Mouse (Mus musculus): ENCODE results near the gene Dph1. TPM values are rescaled to one million over a fixed set of nuclear protein-coding genes. Genes with fewer than 3 reads are reported as not detected.

Gene Dph1
- polyA plus RNA-seq, 1 experiment from 2014 or later, result 29.2 TPM

GRCm38 (mm10) chr11:75166861-75167642 lies 24.0 kb downstream of the Dph1 start:
- Histone ChIP-seq H3K4me3 (ENCODE audit: low read length) (peak overlapping the region; percentile 77), H3K27me3 (ENCODE audit: control insufficient read depth, insufficient read depth, low read length) (peaks cover 65% of the 10 kb centered on the region), H3K9me3 (ENCODE audit: control insufficient read depth, low read length) (no peaks in the 10 kb centered on the region), H3K9ac (ENCODE audit: low read depth, low read length) (peak overlapping the region; percentile 85), H3K36me3 (ENCODE audit: control insufficient read depth, insufficient read depth, low read length) (peaks cover 49% of the 10 kb centered on the region), H3K27ac (ENCODE audit: low read depth, low read length) (peak overlapping the region; percentile 96), H3K4me2 (replicated peaks; ENCODE audit: low read depth, low read length) (peak overlapping the region; percentile 81), H3K4me1 (ENCODE audit: control insufficient read depth, insufficient read depth, low read length) (peaks cover 30% of the 10 kb centered on the region)
- ATAC-seq (ENCODE audit: low FRiP score, low TSS enrichment), result no peak
- WGBS, result 1% methylated on average over 63 of the region's 68 CpGs

- 5% methylated on average over 55 of the region's 55 CpGs for WGBS
- Histone ChIP-seq H3K4me3 (ENCODE audit: low read length) (peak overlapping the region; percentile 77), H3K27me3 (ENCODE audit: control insufficient read depth, insufficient read depth, low read length) (peaks cover 58% of the 10 kb centered on the region), H3K36me3 (ENCODE audit: control insufficient read depth, insufficient read depth, low read length) (peaks cover 55% of the 10 kb centered on the region), H3K27ac (ENCODE audit: low read depth, low read length) (peak overlapping the region; percentile 96), H3K9me3 (ENCODE audit: control insufficient read depth, low read length) (no peaks in the 10 kb centered on the region), H3K4me2 (replicated peaks; ENCODE audit: low read depth, low read length) (peak overlapping the region; percentile 81), H3K4me1 (ENCODE audit: control insufficient read depth, insufficient read depth, low read length) (peaks cover 26% of the 10 kb centered on the region), H3K9ac (ENCODE audit: low read depth, low read length) (peak overlapping the region; percentile 85)
- no peak for ATAC-seq (ENCODE audit: low FRiP score, low TSS enrichment)
These were observed 24.7 kb downstream of the Dph1 start for GRCm38 (mm10) chr11:75166193-75166842.

GRCm38 (mm10) chr11:75165441-75166192 lies 25.4 kb downstream of the Dph1 start:
- peak overlapping the region; percentile 85 for H3K9ac ChIP-seq (ENCODE audit: low read depth, low read length)
- H3K4me3 ChIP-seq (ENCODE audit: low read length), result peak overlapping the region; percentile 77
- H3K27ac ChIP-seq (ENCODE audit: low read depth, low read length), result peak overlapping the region; percentile 96
- H3K4me1 ChIP-seq (ENCODE audit: control insufficient read depth, insufficient read depth, low read length), result peaks cover 26% of the 10 kb centered on the region
- peaks cover 60% of the 10 kb centered on the region for H3K36me3 ChIP-seq (ENCODE audit: control insufficient read depth, insufficient read depth, low read length)
- no peak for ATAC-seq (ENCODE audit: low FRiP score, low TSS enrichment)
- no peaks in the 10 kb centered on the region for H3K9me3 ChIP-seq (ENCODE audit: control insufficient read depth, low read length)
- H3K4me2 ChIP-seq (replicated peaks; ENCODE audit: low read depth, low read length), result peak overlapping the region; percentile 81
- WGBS, result 6% methylated on average over 53 of the region's 54 CpGs
- H3K27me3 ChIP-seq (ENCODE audit: control insufficient read depth, insufficient read depth, low read length), result peaks cover 53% of the 10 kb centered on the region

GRCm38 (mm10) chr11:75164750-75165149 lies 26.3 kb downstream of the Dph1 start:
- peaks cover 22% of the 10 kb centered on the region for H3K4me1 ChIP-seq (ENCODE audit: control insufficient read depth, insufficient read depth, low read length)
- peak overlapping the region; percentile 85 for H3K9ac ChIP-seq (ENCODE audit: low read depth, low read length)
- WGBS, result 10% methylated on average over 15 of the region's 15 CpGs
- H3K4me3 ChIP-seq (ENCODE audit: low read length), result peak overlapping the region; percentile 77
- peak overlapping the region; percentile 96; the same call in 1 of the 2 replicates for H3K27ac ChIP-seq (ENCODE audit: low read depth, low read length)
- peak overlapping the region; percentile 81 for H3K4me2 ChIP-seq (replicated peaks; ENCODE audit: low read depth, low read length)
- 0 out of 2 replicates have a peak, but pooled peaks have one; percentile 2 for ATAC-seq (ENCODE audit: low FRiP score, low TSS enrichment)
- H3K27me3 ChIP-seq (ENCODE audit: control insufficient read depth, insufficient read depth, low read length), result peaks cover 46% of the 10 kb centered on the region
- H3K36me3 ChIP-seq (ENCODE audit: control insufficient read depth, insufficient read depth, low read length), result peaks cover 69% of the 10 kb centered on the region
- H3K9me3 ChIP-seq (ENCODE audit: control insufficient read depth, low read length), result no peaks in the 10 kb centered on the region

GRCm38 (mm10) chr11:75164051-75164450 lies 27.0 kb downstream of the Dph1 start:
- Histone ChIP-seq H3K4me2 (replicated peaks; ENCODE audit: low read depth, low read length) (peak overlapping the region; percentile 81), H3K4me1 (ENCODE audit: control insufficient read depth, insufficient read depth, low read length) (peaks cover 20% of the 10 kb centered on the region), H3K9ac (ENCODE audit: low read depth, low read length) (peak overlapping the region; percentile 85; the same call in 1 of the 2 replicates), H3K36me3 (ENCODE audit: control insufficient read depth, insufficient read depth, low read length) (peaks cover 72% of the 10 kb centered on the region), H3K9me3 (ENCODE audit: control insufficient read depth, low read length) (no peaks in the 10 kb centered on the region), H3K4me3 (ENCODE audit: low read length) (peak overlapping the region; percentile 77; the same call in 1 of the 2 replicates), H3K27me3 (ENCODE audit: control insufficient read depth, insufficient read depth, low read length) (peaks cover 39% of the 10 kb centered on the region), H3K27ac (ENCODE audit: low read depth, low read length) (peak overlapping the region; percentile 96; the same call in 1 of the 2 replicates)
- WGBS, result 61% methylated on average over 2 of the region's 2 CpGs
- ATAC-seq (ENCODE audit: low FRiP score, low TSS enrichment), result no peak

- Histone ChIP-seq H3K4me1 (ENCODE audit: control insufficient read depth, insufficient read depth, low read length) (peaks cover 21% of the 10 kb centered on the region), H3K4me3 (ENCODE audit: low read length) (peak overlapping the region; percentile 77; the same call in 1 of the 2 replicates), H3K27ac (ENCODE audit: low read depth, low read length) (peak overlapping the region; percentile 96; the same call in 1 of the 2 replicates), H3K36me3 (ENCODE audit: control insufficient read depth, insufficient read depth, low read length) (peaks cover 72% of the 10 kb centered on the region), H3K9ac (ENCODE audit: low read depth, low read length) (peak overlapping the region; percentile 85; the same call in 1 of the 2 replicates), H3K4me2 (replicated peaks; ENCODE audit: low read depth, low read length) (peak overlapping the region; percentile 81), H3K27me3 (ENCODE audit: control insufficient read depth, insufficient read depth, low read length) (peaks cover 35% of the 10 kb centered on the region), H3K9me3 (ENCODE audit: control insufficient read depth, low read length) (no peaks in the 10 kb centered on the region)
- ATAC-seq (ENCODE audit: low FRiP score, low TSS enrichment), result no peak
- WGBS, result 75% methylated on average over 6 of the region's 6 CpGs
These were observed 27.7 kb downstream of the Dph1 start for GRCm38 (mm10) chr11:75163379-75163778.

GRCm38 (mm10) chr11:75162591-75163080 lies 28.4 kb downstream of the Dph1 start:
- WGBS, result 82% methylated on average over 12 of the region's 12 CpGs
- Histone ChIP-seq H3K4me1 (ENCODE audit: control insufficient read depth, insufficient read depth, low read length) (peaks cover 18% of the 10 kb centered on the region; the same call in 1 of the 2 replicates), H3K36me3 (ENCODE audit: control insufficient read depth, insufficient read depth, low read length) (peaks cover 72% of the 10 kb centered on the region), H3K27ac (ENCODE audit: low read depth, low read length) (peak overlapping the region; percentile 19; the same call in 1 of the 2 replicates), H3K9ac (ENCODE audit: low read depth, low read length) (no peak overlapping the region), H3K4me2 (replicated peaks; ENCODE audit: low read depth, low read length) (peak overlapping the region; percentile 11; the same call in 1 of the 2 replicates), H3K9me3 (ENCODE audit: control insufficient read depth, low read length) (no peaks in the 10 kb centered on the region), H3K27me3 (ENCODE audit: control insufficient read depth, insufficient read depth, low read length) (peaks cover 27% of the 10 kb centered on the region), H3K4me3 (ENCODE audit: low read length) (0 out of 2 replicates have a peak overlapping the region, but pooled peaks have one; percentile 4)
- no peak for ATAC-seq (ENCODE audit: low FRiP score, low TSS enrichment)

- H3K4me2 ChIP-seq (replicated peaks; ENCODE audit: low read depth, low read length), result no peak overlapping the region
- H3K4me1 ChIP-seq (ENCODE audit: control insufficient read depth, insufficient read depth, low read length), result peaks cover 23% of the 10 kb centered on the region; the same call in 1 of the 2 replicates
- H3K9ac ChIP-seq (ENCODE audit: low read depth, low read length), result no peak overlapping the region
- ATAC-seq (ENCODE audit: low FRiP score, low TSS enrichment), result no peak
- WGBS, result 70% methylated on average over 4 of the region's 4 CpGs
- H3K36me3 ChIP-seq (ENCODE audit: control insufficient read depth, insufficient read depth, low read length), result peaks cover 66% of the 10 kb centered on the region
- no peaks in the 10 kb centered on the region for H3K9me3 ChIP-seq (ENCODE audit: control insufficient read depth, low read length)
- no peak overlapping the region for H3K4me3 ChIP-seq (ENCODE audit: low read length)
- H3K27ac ChIP-seq (ENCODE audit: low read depth, low read length), result no peak overlapping the region; the same call in 1 of the 2 replicates
- peaks cover 20% of the 10 kb centered on the region for H3K27me3 ChIP-seq (ENCODE audit: control insufficient read depth, insufficient read depth, low read length)
These were observed 29.5 kb downstream of the Dph1 start for GRCm38 (mm10) chr11:75161417-75162008.

All from kidney, embryonic 14.5 days (tissue).